Mouse (Mus musculus) hindbrain, embryonic 16.5 days (tissue): ENCODE results near the gene Vars2. TPM values are rescaled to one million over a fixed set of nuclear protein-coding genes. Genes with fewer than 3 reads are reported as not detected.
A peak's percentile ranks its signal among the peaks of the same experiment; 100 is the strongest.

ENCODE experiments used
- ATAC-seq: fragments of 200-750 bp; cut with Nextera tagmentation; 2 replicates; pipeline ENCODE4 v1.8.0; 2017; ENCODE audit warnings: moderate TSS enrichment, moderate library complexity
- H3K27ac ChIP-seq: fragments of 300-500 bp; sonication (generic); 2 replicates; pipeline ENCODE4 v1.5.1; 2014; ENCODE audit warnings: low read depth, mild to moderate bottlenecking, control low read depth, low read length, moderate library complexity
- H3K27me3 ChIP-seq: fragments of 300-500 bp; sonication (generic); replicated peaks from 2 replicates; pipeline ENCODE4 v1.6.1; 2014; ENCODE audit warnings: low read length; ENCODE audit not compliant: control insufficient read depth, insufficient read depth
- H3K36me3 ChIP-seq: fragments of 300-500 bp; sonication (generic); 2 replicates; pipeline ENCODE4 v1.6.1; 2014; ENCODE audit warnings: mild to moderate bottlenecking, low read length, moderate library complexity, mixed read lengths; ENCODE audit not compliant: control insufficient read depth, insufficient read depth
- H3K4me1 ChIP-seq: fragments of 300-500 bp; sonication (generic); 2 replicates; pipeline ENCODE4 v1.6.1; 2014; ENCODE audit warnings: low read depth, low read length; ENCODE audit not compliant: control insufficient read depth, insufficient read depth
- H3K4me2 ChIP-seq: fragments of 300-500 bp; sonication (generic); 2 replicates; pipeline ENCODE4 v1.6.1; 2014; ENCODE audit warnings: mild to moderate bottlenecking, low read length, control low read depth, moderate library complexity
- H3K4me3 ChIP-seq: fragments of 300-500 bp; sonication (generic); 2 replicates; pipeline ENCODE4 v1.5.1; 2014; ENCODE audit warnings: mild to moderate bottlenecking, low read length, control low read depth, moderate library complexity
- H3K9ac ChIP-seq: fragments of 300-500 bp; sonication (generic); 2 replicates; pipeline ENCODE4 v1.6.1; 2014; ENCODE audit warnings: low read depth, mild to moderate bottlenecking, control low read depth, low read length, moderate library complexity
- H3K9me3 ChIP-seq: fragments of 300-500 bp; sonication (generic); 2 replicates; pipeline ENCODE4 v1.6.1; 2014; ENCODE audit warnings: mild to moderate bottlenecking, low read length, moderate library complexity; ENCODE audit not compliant: control insufficient read depth
- WGBS: fragments of 180-500 bp; shearing (Covaris S2); extraction: QIAGEN DNeasy Blood & Tissue Kit; methylation state at CpG from one replicate; pipeline ENCODE4 v1.1.7; 2014; 5-methylcytosine and 5-hydroxymethylcytosine counted together
- polyA plus RNA-seq: library from polyadenylated mRNA; unstranded; fragments of >200 nt; fragmentation: Nextera tagmentation; extraction: Ambion mirVana; gene quantifications from 2 replicates; pipeline ENCODE4 v1.2.1, GENCODE M21; 2015

Vars2 gene
- polyA plus RNA-seq, 1 experiment from 2014 or later = 16.7 TPM

DNA sequence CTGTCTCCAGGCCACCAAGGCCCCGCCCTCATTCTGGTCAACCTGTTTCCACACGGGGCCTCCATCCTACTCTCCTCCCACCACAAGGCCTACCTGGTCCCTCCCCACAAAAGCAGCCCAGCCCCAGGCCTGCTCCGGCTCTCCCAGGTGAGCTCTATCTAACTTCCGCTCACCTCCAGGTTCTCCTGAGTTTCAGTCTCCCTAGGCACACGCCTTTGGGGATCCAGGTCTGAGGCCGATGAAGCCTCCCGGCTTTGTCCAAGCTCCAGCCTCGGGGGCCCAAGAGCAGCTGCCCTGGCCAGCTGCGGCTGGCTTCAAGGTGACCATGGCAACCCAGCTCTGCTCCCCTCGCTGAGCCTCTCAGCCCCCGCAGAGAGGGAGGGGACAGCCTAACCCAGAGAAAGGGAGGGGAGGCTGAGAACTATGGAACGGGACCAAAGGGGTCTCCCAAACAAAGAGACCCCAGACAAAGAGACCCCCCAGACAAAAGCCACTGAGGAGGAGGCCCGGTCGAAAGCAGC is 36.4 kb upstream of the Vars2 start:
- Histone ChIP-seq H3K4me1 (peaks cover 33% of the 10 kb centered on the region), H3K27me3 (no peaks in the 10 kb centered on the region)

DNA sequence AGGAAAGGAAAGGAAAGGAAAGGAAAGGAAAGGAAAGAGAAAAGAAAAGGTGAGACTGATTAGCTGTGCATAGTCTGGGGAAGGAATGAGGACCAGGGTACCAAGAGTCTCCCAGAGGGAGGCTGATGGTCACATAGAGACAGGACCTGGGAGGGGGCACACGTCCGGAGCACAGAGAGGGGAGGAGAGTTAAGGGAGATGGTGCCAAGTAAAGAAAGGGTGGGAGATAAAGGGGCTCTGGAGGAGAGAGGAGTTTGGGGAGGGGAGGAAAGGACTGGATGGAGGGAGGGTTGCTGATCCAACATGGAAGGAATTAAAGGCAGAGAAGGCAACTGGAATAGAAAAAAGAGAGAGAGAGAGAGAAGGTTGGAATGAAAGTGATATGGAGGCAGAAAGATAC is 35.7 kb upstream of the Vars2 start:
- ATAC-seq = no peak
- WGBS = 2% methylated on average over 2 of the region's 2 CpGs
- Histone ChIP-seq H3K9me3 (no peaks in the 10 kb centered on the region), H3K36me3 (no peaks in the 10 kb centered on the region), H3K27ac (peak overlapping the region; percentile 99), H3K27me3 (no peaks in the 10 kb centered on the region), H3K4me1 (peaks cover 40% of the 10 kb centered on the region), H3K9ac (peak overlapping the region; percentile 50), H3K4me2 (peak overlapping the region; percentile 86), H3K4me3 (peak overlapping the region; percentile 76)

More for the DNA sequence above, 36.4 kb upstream of the Vars2 start:
- Histone ChIP-seq H3K27ac (peak overlapping the region; percentile 93), H3K4me3 (peak overlapping the region; percentile 76), H3K9me3 (no peaks in the 10 kb centered on the region), H3K9ac (peak overlapping the region; percentile 78), H3K36me3 (no peaks in the 10 kb centered on the region), H3K4me2 (peak overlapping the region; percentile 62)
- peak; percentile 57 for ATAC-seq
- WGBS = 3% methylated on average over 14 of the region's 14 CpGs

- ATAC-seq = no peak
- peaks cover 45% of the 10 kb centered on the region for H3K4me1 ChIP-seq
These were observed 35.2 kb upstream of the Vars2 start for GRCm38 (mm10) chr17:35702605-35703004.

GRCm38 (mm10) chr17:35701978-35702461 is 34.6 kb upstream of the Vars2 start:
- H3K36me3 ChIP-seq = no peaks in the 10 kb centered on the region
- peaks cover 51% of the 10 kb centered on the region for H3K4me1 ChIP-seq
- H3K27me3 ChIP-seq = no peaks in the 10 kb centered on the region
- H3K9me3 ChIP-seq = no peaks in the 10 kb centered on the region
- H3K27ac ChIP-seq = peak overlapping the region; percentile 99
- WGBS = 4% methylated on average over 16 of the region's 16 CpGs
- no peak for ATAC-seq
- H3K4me3 ChIP-seq = peak overlapping the region; percentile 76
- H3K9ac ChIP-seq = peak overlapping the region; percentile 95
- peak overlapping the region; percentile 86 for H3K4me2 ChIP-seq

More at GRCm38 (mm10) chr17:35702605-35703004, 35.2 kb upstream of the Vars2 start:
- H3K4me2 ChIP-seq = peak overlapping the region; percentile 86
- H3K36me3 ChIP-seq = no peaks in the 10 kb centered on the region
- peak overlapping the region; percentile 99 for H3K27ac ChIP-seq
- WGBS = 3% methylated on average over 4 of the region's 4 CpGs
- H3K9ac ChIP-seq = peak overlapping the region; percentile 95
- H3K27me3 ChIP-seq = no peaks in the 10 kb centered on the region
- peak overlapping the region; percentile 76 for H3K4me3 ChIP-seq
- H3K9me3 ChIP-seq = no peaks in the 10 kb centered on the region

DNA sequence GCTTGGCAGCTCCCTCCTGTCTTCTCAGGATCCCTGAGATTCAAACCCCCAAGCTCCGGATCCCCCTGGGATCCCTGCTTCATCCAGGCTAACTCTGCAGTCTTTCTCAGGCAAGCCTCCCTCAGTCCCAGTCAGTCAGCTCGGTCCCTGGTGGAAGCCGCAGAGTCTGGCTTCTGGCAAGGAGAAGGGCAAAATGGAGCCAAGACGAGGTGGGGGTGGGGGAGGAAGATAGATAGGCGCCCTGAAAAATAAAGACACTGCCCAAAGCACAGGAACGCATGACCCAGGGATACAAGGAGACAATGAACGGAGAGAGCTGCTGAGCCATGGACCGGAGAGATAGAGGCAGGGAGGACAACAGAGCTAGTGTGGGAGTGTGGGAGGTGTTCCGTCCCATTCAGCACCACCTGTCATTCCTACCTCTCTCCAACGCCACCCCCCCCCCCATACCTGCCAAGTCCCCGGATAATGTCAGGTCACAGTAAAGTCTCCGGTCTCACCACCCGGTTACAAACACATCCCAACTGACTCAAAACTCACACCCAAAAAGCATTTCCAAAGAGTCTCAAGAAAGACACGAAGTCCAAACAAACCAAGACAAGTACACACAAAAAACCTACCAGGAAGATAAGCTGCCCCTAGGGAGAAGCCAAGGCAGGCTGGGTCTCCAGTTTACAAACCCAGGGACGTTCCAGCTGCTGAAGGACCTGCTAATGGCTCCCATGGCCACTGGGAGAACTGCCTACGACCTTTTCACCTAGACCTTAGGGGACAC is 34.0 kb upstream of the Vars2 start:
- WGBS = 1% methylated on average over 16 of the region's 16 CpGs
- ATAC-seq = no peak
- peak overlapping the region; percentile 76 for H3K4me3 ChIP-seq
- peak overlapping the region; percentile 99 for H3K27ac ChIP-seq
- peaks cover 55% of the 10 kb centered on the region for H3K4me1 ChIP-seq
- H3K4me2 ChIP-seq = peak overlapping the region; percentile 86
- peak overlapping the region; percentile 95 for H3K9ac ChIP-seq
- no peaks in the 10 kb centered on the region for H3K9me3 ChIP-seq
- H3K36me3 ChIP-seq = no peaks in the 10 kb centered on the region
- no peaks in the 10 kb centered on the region for H3K27me3 ChIP-seq

GRCm38 (mm10) chr17:35700371-35700961 is 33.1 kb upstream of the Vars2 start:
- peak; percentile 64 for ATAC-seq
- Histone ChIP-seq H3K9ac (peak overlapping the region; percentile 95), H3K4me3 (peak overlapping the region; percentile 76), H3K27me3 (no peaks in the 10 kb centered on the region), H3K36me3 (no peaks in the 10 kb centered on the region), H3K4me1 (peaks cover 55% of the 10 kb centered on the region), H3K4me2 (peak overlapping the region; percentile 86), H3K27ac (peak overlapping the region; percentile 99), H3K9me3 (no peaks in the 10 kb centered on the region)
- under 1% methylated on average over 55 of the region's 66 CpGs for WGBS

GRCm38 (mm10) chr17:35699919-35700318 is 32.5 kb upstream of the Vars2 start:
- peaks cover 53% of the 10 kb centered on the region for H3K4me1 ChIP-seq
- peak overlapping the region; percentile 86 for H3K4me2 ChIP-seq
- no peaks in the 10 kb centered on the region for H3K27me3 ChIP-seq
- H3K4me3 ChIP-seq = peak overlapping the region; percentile 76
- peak overlapping the region; percentile 99 for H3K27ac ChIP-seq
- peak overlapping the region; percentile 95 for H3K9ac ChIP-seq
- H3K36me3 ChIP-seq = 0 out of 2 replicates have a peak, but pooled peaks cover 3% of the 10 kb centered on the region
- WGBS = 0% methylated on average over 19 of the region's 19 CpGs
- no peaks in the 10 kb centered on the region for H3K9me3 ChIP-seq
- peak; percentile 12 for ATAC-seq

- WGBS = 15% methylated on average over 5 of the region's 5 CpGs
- H3K9ac ChIP-seq = peak overlapping the region; percentile 73
- H3K27ac ChIP-seq = peak overlapping the region; percentile 88
- peaks cover 40% of the 10 kb centered on the region for H3K4me1 ChIP-seq
- H3K27me3 ChIP-seq = no peaks in the 10 kb centered on the region
- H3K4me3 ChIP-seq = peak overlapping the region; percentile 46
- H3K36me3 ChIP-seq = peaks cover 5% of the 10 kb centered on the region
- H3K4me2 ChIP-seq = peak overlapping the region; percentile 86
- ATAC-seq = no peak
- H3K9me3 ChIP-seq = no peaks in the 10 kb centered on the region
These were observed 31.1 kb upstream of the Vars2 start for GRCm38 (mm10) chr17:35698501-35698883.
